Mouse (Mus musculus) cerebellum, adult 2 months (tissue): ENCODE measurements around the gene Nxf1.

Experiments used
- CTCF ChIP-seq: fragments of 200-500 bp; IDR thresholded peaks from 2 replicates; pipeline ENCODE4 v1.5.1; 2011; ENCODE audit warnings: low read depth, mild to moderate bottlenecking, control low read depth, low read length, moderate library complexity, borderline replicate concordance; ENCODE audit not compliant: insufficient read depth
- POLR2A ChIP-seq: fragments of 200-500 bp; IDR thresholded peaks from 2 replicates; pipeline ENCODE4 v1.6.1; 2011; ENCODE audit warnings: low read length, control low read depth, borderline replicate concordance; ENCODE audit not compliant: insufficient read depth

GRCm38 (mm10) chr19:8765562-8765961, 8.7 kb downstream of the Nxf1 start:
- TF ChIP-seq CTCF (no peak), POLR2A (no peak)
